Mouse (Mus musculus) adipose tissue, adult 10 weeks (tissue): ENCODE data around the gene Mast1. TPM values are rescaled to one million over a fixed set of nuclear protein-coding genes. Genes with fewer than 3 reads are reported as not detected.

ENCODE experiments used
- polyA plus RNA-seq: library from polyadenylated mRNA; stranded (reverse); fragments of 350-450 nt; fragmentation: Illumina TruSeq; extraction: RNeasy Lipid Tissue Mini Kit (QIAGEN cat#74804); gene quantifications from one replicate; pipeline ENCODE4 v1.2.3, GENCODE M21; 2014; ENCODE audit warnings: low read depth, low replicate concordance

Mast1 gene
- 0.45 TPM for polyA plus RNA-seq

GRCm38 (mm10) chr8:84936962-84937546 lies at the start of gene Mast1:
Gene Mast1 (minus strand): TSS chr8:84937359.

GRCm38 (mm10) chr8:84978248-84978940 lies 41.2 kb upstream of the Mast1 start, which contains the start of gene Junb:
Gene Junb (minus strand): TSS chr8:84978718.

GRCm38 (mm10) chr8:84969241-84970134 lies 32.3 kb upstream of the Mast1 start, which contains the start of the genes Gm49661, Prdx2 and Rnaseh2a:
Gene Gm49661 (minus strand): TSS chr8:84969433.
Gene Prdx2 (plus strand): TSS chr8:84969587.
Gene Rnaseh2a (minus strand): TSS chr8:84969767.

GRCm38 (mm10) chr8:84946528-84947240 lies 9.5 kb upstream of the Mast1 start, which contains the start of gene Rtbdn:
Gene Rtbdn (plus strand): TSS chr8:84946991.

GRCm38 (mm10) chr8:84908421-84909161 lies 28.6 kb downstream of the Mast1 start, which contains the start of gene Dnase2a:
Gene Dnase2a (plus strand): TSS chr8:84908560.

GRCm38 (mm10) chr8:84901752-84902151 lies 35.4 kb downstream of the Mast1 start, which contains the start of gene Klf1:
Gene Klf1 (plus strand): TSS chr8:84901928.

GRCm38 (mm10) chr8:84893709-84894134 lies 43.4 kb downstream of the Mast1 start, which contains the start of gene Gcdh:
Gene Gcdh (minus strand): TSS chr8:84893921.

GRCm38 (mm10) chr8:84871376-84872308 lies 65.5 kb downstream of the Mast1 start, which contains the start of gene Syce2:
Gene Syce2 (plus strand): TSS chr8:84872111.

Other genes with a start within 250 kb of the Mast1 start
- 48.3 TPM for gene Nacc1, start 249.5 kb downstream of the Mast1 start, polyA plus RNA-seq
- 6.4 TPM for gene Lyl1, start 235.9 kb downstream of the Mast1 start, polyA plus RNA-seq
- 1.8 TPM for gene G430095P16Rik, start 214.4 kb downstream of the Mast1 start, polyA plus RNA-seq
- gene Nfix, start 137.0 kb downstream of the Mast1 start, polyA plus RNA-seq, result 69.9 TPM
- gene Dand5, start 114.5 kb downstream of the Mast1 start, polyA plus RNA-seq, result 6.5 TPM
- gene Gadd45gip1, start 105.8 kb downstream of the Mast1 start, polyA plus RNA-seq, result 13.5 TPM
- 56.6 TPM for gene Rad23a, start 96.7 kb downstream of the Mast1 start, polyA plus RNA-seq
- 1,480 TPM for gene Calr, start 90.4 kb downstream of the Mast1 start, polyA plus RNA-seq
- 31.3 TPM for gene Farsa, start 80.4 kb downstream of the Mast1 start, polyA plus RNA-seq
- gene Syce2, start 65.2 kb downstream of the Mast1 start, polyA plus RNA-seq, result 21.8 TPM
- 45.3 TPM for gene Gcdh, start 43.4 kb downstream of the Mast1 start, polyA plus RNA-seq
- 0.34 TPM for gene Klf1, start 35.4 kb downstream of the Mast1 start, polyA plus RNA-seq
- gene Dnase2a, start 28.8 kb downstream of the Mast1 start, polyA plus RNA-seq, result 46.1 TPM
- not detected for gene Rtbdn, start 9.6 kb upstream of the Mast1 start, polyA plus RNA-seq
- gene Gm49661, start 32.1 kb upstream of the Mast1 start, polyA plus RNA-seq, result 6.1 TPM
- 210 TPM for gene Prdx2, start 32.2 kb upstream of the Mast1 start, polyA plus RNA-seq
- gene Rnaseh2a, start 32.4 kb upstream of the Mast1 start, polyA plus RNA-seq, result 64.5 TPM
- 44.8 TPM for gene Junb, start 41.4 kb upstream of the Mast1 start, polyA plus RNA-seq
- 30.4 TPM for gene Hook2, start 53.2 kb upstream of the Mast1 start, polyA plus RNA-seq
- not detected for gene Best2, start 77.2 kb upstream of the Mast1 start, polyA plus RNA-seq
- gene Asna1, start 87.9 kb upstream of the Mast1 start, polyA plus RNA-seq, result 81.0 TPM
- gene Trir, start 89.5 kb upstream of the Mast1 start, polyA plus RNA-seq, result 87.2 TPM
- 46.5 TPM for gene Tnpo2, start 99.6 kb upstream of the Mast1 start, polyA plus RNA-seq
- 31.5 TPM for gene Fbxw9, start 122.7 kb upstream of the Mast1 start, polyA plus RNA-seq
- not detected for gene Gm5741, start 130.6 kb upstream of the Mast1 start, polyA plus RNA-seq
- gene Dhps, start 134.4 kb upstream of the Mast1 start, polyA plus RNA-seq, result 25.9 TPM
- 89.8 TPM for gene Wdr83os, start 143.4 kb upstream of the Mast1 start, polyA plus RNA-seq
- 23.2 TPM for gene Wdr83, start 143.9 kb upstream of the Mast1 start, polyA plus RNA-seq
- 115 TPM for gene Man2b1, start 145.9 kb upstream of the Mast1 start, polyA plus RNA-seq
- gene Zfp791, start 185.7 kb upstream of the Mast1 start, polyA plus RNA-seq, result 5.5 TPM
- gene Cks1brt, start 214.6 kb upstream of the Mast1 start, polyA plus RNA-seq, result not detected